Mouse (Mus musculus) kidney, postnatal 0 days (tissue): Measurements from ENCODE around the gene Exoc3l. TPM values are rescaled to one million over a fixed set of nuclear protein-coding genes. Genes with fewer than 3 reads are reported as not detected.

ENCODE experiments used
- ATAC-seq: fragments of 200-750 bp; cut with Nextera tagmentation; replicated peaks from 2 replicates; pipeline ENCODE4 v1.8.0; 2017; ENCODE audit warnings: low read depth, moderate number of reproducible peaks, moderate TSS enrichment, moderate library complexity; ENCODE audit not compliant: low FRiP score
- DNase-seq: peaks from one replicate; pipeline ENCODE4 v3.0.0-alpha.2; 2016; ENCODE audit warnings: low spot score
- H3K27ac ChIP-seq: fragments of 300-500 bp; sonication (generic); 2 replicates; pipeline ENCODE4 v1.5.1; 2014; ENCODE audit warnings: mild to moderate bottlenecking
- H3K27me3 ChIP-seq: fragments of 300-500 bp; sonication (generic); 2 replicates; pipeline ENCODE4 v1.6.1; 2014; ENCODE audit warnings: low read length, mixed read lengths; ENCODE audit not compliant: insufficient read depth
- H3K36me3 ChIP-seq: fragments of 300-500 bp; sonication (generic); 2 replicates; pipeline ENCODE4 v1.6.1; 2014; ENCODE audit warnings: low read length, mixed read lengths; ENCODE audit not compliant: insufficient read depth
- H3K4me1 ChIP-seq: fragments of 300-500 bp; sonication (generic); replicated peaks from 2 replicates; pipeline ENCODE4 v1.6.1; 2014; ENCODE audit warnings: antibody characterized with exemption, low read length, mixed read lengths; ENCODE audit not compliant: insufficient read depth
- H3K4me2 ChIP-seq: fragments of 300-500 bp; sonication (generic); 2 replicates; pipeline ENCODE4 v1.6.1; 2014; ENCODE audit warnings: mild to moderate bottlenecking, low read length, moderate library complexity, mixed read lengths
- H3K4me3 ChIP-seq: fragments of 300-500 bp; sonication (generic); replicated peaks from 2 replicates; pipeline ENCODE4 v1.5.1; 2014; ENCODE audit warnings: low read depth, low read length
- H3K9ac ChIP-seq: fragments of 300-500 bp; sonication (generic); 2 replicates; pipeline ENCODE4 v1.6.1; 2014; ENCODE audit warnings: low read depth, low read length
- H3K9me3 ChIP-seq: fragments of 300-500 bp; sonication (generic); replicated peaks from 2 replicates; pipeline ENCODE4 v1.6.1; 2016; ENCODE audit warnings: low read length, inconsistent platforms, mixed read lengths
- CTCF ChIP-seq: IDR thresholded peaks from 2 replicates; pipeline ENCODE4 v1.5.1; 2016; ENCODE audit warnings: antibody characterized with exemption, low read depth, mild to moderate bottlenecking, moderate library complexity
- WGBS: fragments of 180-500 bp; shearing (Covaris S2); extraction: QIAGEN DNeasy Blood & Tissue Kit; methylation state at CpG from one replicate; pipeline ENCODE4 v1.1.7; 2014; 5-methylcytosine and 5-hydroxymethylcytosine counted together
- polyA plus RNA-seq: library from polyadenylated mRNA; unstranded; fragments of >200 nt; fragmentation: Nextera tagmentation; extraction: Ambion mirVana; gene quantifications from 2 replicates; pipeline ENCODE4 v1.2.1, GENCODE M21; 2015

Exoc3l gene
- polyA plus RNA-seq, 1 experiment from 2014 or later: 15.9 TPM

DNA sequence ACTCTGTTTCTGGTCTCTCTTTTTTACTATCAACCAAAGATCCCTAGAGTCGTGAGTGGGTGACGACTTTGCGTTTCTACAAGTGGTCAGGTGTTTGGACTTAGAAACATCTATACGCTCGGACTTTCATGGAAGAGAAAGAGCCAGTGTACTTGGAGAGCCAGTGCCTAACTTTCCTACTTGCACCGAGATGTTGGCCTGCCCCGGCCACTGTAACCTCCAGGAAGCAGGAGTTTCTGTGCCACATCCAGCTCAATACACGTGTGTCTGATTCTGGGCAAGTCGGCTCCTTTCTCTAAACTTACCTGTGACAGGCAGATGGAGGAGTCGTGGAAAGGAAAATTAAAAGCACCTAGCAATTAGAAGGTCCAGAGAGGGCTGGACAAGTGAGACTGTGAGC lies 20.1 kb downstream of the Exoc3l start, which contains the start of gene Nol3:
Gene Nol3 (plus strand): TSS at position 301 of the 400 bp plus-strand sequence.
- 6% methylated on average over 10 of the region's 10 CpGs for WGBS
- Histone ChIP-seq H3K4me2 (peak within 1 kb of the TSS; percentile 69), H3K4me1 (0 out of 2 replicates have a peak, but pooled peaks cover 2% of the 10 kb centered on the region), H3K9me3 (no peaks in the 10 kb centered on the region), H3K27ac (no peak within 1 kb of the TSS), H3K36me3 (no peaks in the 10 kb centered on the region), H3K9ac (0 out of 2 replicates have a peak within 1 kb of the TSS, but pooled peaks have one; percentile 31), H3K4me3 (peak within 1 kb of the TSS; percentile 31), H3K27me3 (peaks cover 62% of the 10 kb centered on the region)
- DNase-seq (no peak), ATAC-seq (0 out of 2 replicates have a peak, but pooled peaks have one; percentile 2)
- TF ChIP-seq CTCF: no peak

DNA sequence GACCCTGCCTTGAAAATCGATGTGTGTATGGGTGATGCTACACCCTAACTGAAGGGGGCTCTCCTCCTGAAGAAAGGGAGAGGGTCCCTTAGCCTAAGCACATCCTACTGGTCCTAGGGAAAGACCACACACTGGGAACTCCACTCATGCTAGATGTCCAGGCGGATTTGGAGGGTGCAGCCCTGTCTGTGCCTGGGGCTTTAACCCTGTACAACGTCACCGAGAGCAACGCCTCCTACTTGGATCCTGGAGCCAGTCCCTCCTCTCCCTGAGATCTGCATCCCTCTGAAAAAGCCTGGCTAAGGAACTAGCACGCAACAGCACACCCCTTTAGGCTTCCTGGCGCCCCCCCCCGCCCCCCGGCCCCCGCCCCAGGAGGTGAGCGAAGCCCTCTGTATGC lies 20.5 kb downstream of the Exoc3l start:
- Histone ChIP-seq H3K36me3 (no peaks in the 10 kb centered on the region), H3K27ac (no peak overlapping the region), H3K9ac (no peak overlapping the region), H3K9me3 (no peaks in the 10 kb centered on the region), H3K27me3 (peaks cover 66% of the 10 kb centered on the region), H3K4me3 (0 out of 2 replicates have a peak overlapping the region, but pooled peaks have one; percentile 31), H3K4me2 (peak overlapping the region; percentile 69), H3K4me1 (0 out of 2 replicates have a peak, but pooled peaks cover 2% of the 10 kb centered on the region)
- ATAC-seq: no peak
- DNase-seq: no peak
- WGBS: 6% methylated on average over 11 of the region's 11 CpGs
- no peak for TF ChIP-seq CTCF

DNA sequence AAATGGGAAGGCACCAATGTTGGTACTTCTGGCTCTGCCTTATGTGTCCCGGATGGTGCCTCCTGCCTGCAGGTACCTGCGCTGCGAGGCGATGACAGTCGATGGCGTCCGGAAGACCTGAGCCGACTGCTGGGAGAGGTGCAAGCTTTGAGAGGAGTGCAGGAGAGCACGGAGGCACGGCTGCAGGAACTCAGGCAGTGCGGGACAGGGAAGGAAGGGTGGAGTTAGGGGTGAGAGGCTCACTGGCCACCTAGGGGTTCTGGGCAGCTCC lies 25.1 kb downstream of the Exoc3l start:
- Histone ChIP-seq H3K27me3 (peaks cover 77% of the 10 kb centered on the region), H3K4me2 (no peak overlapping the region), H3K9ac (no peak overlapping the region), H3K36me3 (no peaks in the 10 kb centered on the region), H3K9me3 (no peaks in the 10 kb centered on the region), H3K4me3 (no peak overlapping the region), H3K4me1 (peaks cover 15% of the 10 kb centered on the region; the same call in 1 of the 2 replicates), H3K27ac (no peak overlapping the region)
- DNase-seq (no peak), ATAC-seq (no peak)
- no peak for TF ChIP-seq CTCF
- 2% methylated on average over 11 of the region's 11 CpGs for WGBS

DNA sequence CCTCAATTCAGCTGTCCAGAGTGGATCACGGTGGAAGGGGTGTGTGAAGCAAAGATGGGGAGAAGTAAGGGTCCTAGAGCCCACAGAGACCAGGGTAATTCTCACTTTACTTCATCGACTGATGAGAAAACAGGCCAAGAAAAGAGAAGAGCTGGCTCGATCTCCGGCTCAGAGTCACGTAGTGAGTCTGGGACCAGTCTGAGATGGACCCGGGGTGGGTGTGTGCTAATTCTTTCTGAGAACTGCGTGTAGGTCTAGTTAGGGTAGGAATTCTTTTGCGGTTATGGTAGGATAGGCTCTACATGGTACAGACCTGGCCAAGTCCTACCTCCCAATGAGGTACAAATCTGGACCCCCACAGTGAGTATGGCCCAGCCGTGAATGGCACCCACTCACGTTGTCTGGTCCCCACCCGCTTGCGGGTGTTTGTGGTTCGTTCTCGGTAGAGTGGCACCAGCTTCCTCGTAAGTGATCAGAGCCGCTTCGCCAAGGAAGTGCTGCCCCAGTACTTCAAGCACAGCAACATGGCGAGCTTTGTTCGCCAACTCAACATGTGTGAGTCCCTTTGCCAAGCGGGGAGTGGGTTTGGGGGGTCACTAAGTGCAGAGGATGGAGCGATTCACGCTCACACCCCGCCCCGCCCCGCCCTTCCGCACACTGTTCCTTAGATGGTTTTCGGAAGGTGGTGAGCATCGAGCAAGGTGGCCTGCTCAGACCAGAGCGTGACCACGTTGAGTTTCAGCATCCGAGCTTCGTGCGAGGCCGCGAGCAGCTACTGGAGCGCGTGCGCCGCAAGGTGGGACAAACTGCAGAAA lies 25.6 kb downstream of the Exoc3l start:
- 4% methylated on average over 39 of the region's 39 CpGs for WGBS
- Histone ChIP-seq H3K9ac (peak overlapping the region; percentile 43; the same call in 1 of the 2 replicates), H3K4me2 (peak overlapping the region; percentile 86), H3K27me3 (peaks cover 77% of the 10 kb centered on the region), H3K27ac (no peak overlapping the region), H3K36me3 (no peaks in the 10 kb centered on the region), H3K4me1 (peaks cover 15% of the 10 kb centered on the region; the same call in 1 of the 2 replicates), H3K9me3 (no peaks in the 10 kb centered on the region), H3K4me3 (peak overlapping the region; percentile 43)
- no peak for ATAC-seq
- no peak for DNase-seq
- no peak for TF ChIP-seq CTCF

GRCm38 (mm10) chr8:105269461-105269947 lies 26.4 kb downstream of the Exoc3l start, which contains the start of gene Hsf4:
Hsf4 (plus strand) TSS chr8:105269801.
- Histone ChIP-seq H3K27me3 (peaks cover 74% of the 10 kb centered on the region), H3K9me3 (no peaks in the 10 kb centered on the region), H3K27ac (0 out of 2 replicates have a peak within 1 kb of the TSS, but pooled peaks have one; percentile 25), H3K36me3 (no peaks in the 10 kb centered on the region), H3K4me3 (peak within 1 kb of the TSS; percentile 43), H3K4me1 (peaks cover 15% of the 10 kb centered on the region; the same call in 1 of the 2 replicates), H3K9ac (peak within 1 kb of the TSS; percentile 43; the same call in 1 of the 2 replicates), H3K4me2 (peak within 1 kb of the TSS; percentile 86)
- WGBS: 0% methylated on average over 40 of the region's 42 CpGs
- no peak for TF ChIP-seq CTCF
- DNase-seq (peak; percentile 27), ATAC-seq (peak; percentile 8; the same call in 1 of the 2 replicates)

DNA sequence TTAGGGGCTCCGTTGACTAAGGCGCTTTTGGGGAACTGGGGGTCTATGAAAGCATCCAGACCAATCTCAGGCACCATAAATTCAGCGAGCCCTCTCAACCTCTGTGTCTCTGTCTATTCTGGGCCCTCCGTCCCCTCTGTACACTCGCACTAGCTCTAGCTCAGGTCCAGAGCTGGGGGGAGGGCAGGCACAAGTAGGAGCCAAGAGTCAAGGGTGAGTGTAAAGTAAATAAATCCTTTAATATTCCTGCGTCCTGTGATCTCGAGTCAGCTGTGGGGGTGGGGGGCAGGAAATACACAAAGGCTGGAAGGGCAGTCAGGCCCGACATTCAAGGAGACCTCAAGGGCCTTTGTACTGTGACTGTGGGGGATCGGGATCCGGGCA lies 26.8 kb downstream of the Exoc3l start:
- Histone ChIP-seq H3K36me3 (no peaks in the 10 kb centered on the region), H3K9ac (peak overlapping the region; percentile 43; the same call in 1 of the 2 replicates), H3K27me3 (peaks cover 69% of the 10 kb centered on the region), H3K4me2 (peak overlapping the region; percentile 86), H3K27ac (0 out of 2 replicates have a peak overlapping the region, but pooled peaks have one; percentile 25), H3K4me1 (peaks cover 15% of the 10 kb centered on the region; the same call in 1 of the 2 replicates), H3K4me3 (peak overlapping the region; percentile 43), H3K9me3 (no peaks in the 10 kb centered on the region)
- ATAC-seq (no peak), DNase-seq (peak; percentile 16)
- TF ChIP-seq CTCF: no peak
- WGBS: 2% methylated on average over 10 of the region's 10 CpGs
